Mouse (Mus musculus): Measurements from ENCODE around the gene Gfra4.

The Gfra4 gene

GRCm38 (mm10) chr2:131042988-131043387 lies at the start of gene Gfra4:
Gene Gfra4, minus strand, starts transcription at chr2:131043088.
- no peak for DNase-seq (ENCODE audit: low read depth)

GRCm38 (mm10) chr2:131090852-131091251 lies 48.0 kb upstream of the Gfra4 start:
- no peak for DNase-seq (ENCODE audit: low read depth)

GRCm38 (mm10) chr2:131089634-131090033 lies 46.7 kb upstream of the Gfra4 start:
- DNase-seq (ENCODE audit: low read depth) = no peak

DNA sequence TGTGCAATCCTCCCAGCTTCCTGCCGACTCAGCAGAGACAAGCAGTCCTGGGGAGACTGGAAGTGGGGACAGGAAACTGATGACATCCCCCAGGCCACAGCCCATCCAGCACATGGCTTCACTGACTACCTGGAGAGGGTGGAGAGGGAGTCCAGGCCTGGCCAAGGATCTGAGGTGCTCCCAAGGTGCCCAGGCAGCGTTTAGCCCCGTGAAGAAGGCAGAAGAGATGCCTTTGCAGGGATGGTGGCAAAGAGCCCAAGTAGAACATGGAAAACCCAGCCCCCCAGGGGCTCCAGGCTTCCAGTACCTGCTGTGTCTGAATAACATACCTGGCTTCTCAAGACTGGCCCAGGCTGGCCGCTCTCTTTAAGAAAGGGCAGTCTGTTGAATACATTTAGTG lies 45.7 kb upstream of the Gfra4 start:
- DNase-seq (ENCODE audit: low read depth) = no peak

DNA sequence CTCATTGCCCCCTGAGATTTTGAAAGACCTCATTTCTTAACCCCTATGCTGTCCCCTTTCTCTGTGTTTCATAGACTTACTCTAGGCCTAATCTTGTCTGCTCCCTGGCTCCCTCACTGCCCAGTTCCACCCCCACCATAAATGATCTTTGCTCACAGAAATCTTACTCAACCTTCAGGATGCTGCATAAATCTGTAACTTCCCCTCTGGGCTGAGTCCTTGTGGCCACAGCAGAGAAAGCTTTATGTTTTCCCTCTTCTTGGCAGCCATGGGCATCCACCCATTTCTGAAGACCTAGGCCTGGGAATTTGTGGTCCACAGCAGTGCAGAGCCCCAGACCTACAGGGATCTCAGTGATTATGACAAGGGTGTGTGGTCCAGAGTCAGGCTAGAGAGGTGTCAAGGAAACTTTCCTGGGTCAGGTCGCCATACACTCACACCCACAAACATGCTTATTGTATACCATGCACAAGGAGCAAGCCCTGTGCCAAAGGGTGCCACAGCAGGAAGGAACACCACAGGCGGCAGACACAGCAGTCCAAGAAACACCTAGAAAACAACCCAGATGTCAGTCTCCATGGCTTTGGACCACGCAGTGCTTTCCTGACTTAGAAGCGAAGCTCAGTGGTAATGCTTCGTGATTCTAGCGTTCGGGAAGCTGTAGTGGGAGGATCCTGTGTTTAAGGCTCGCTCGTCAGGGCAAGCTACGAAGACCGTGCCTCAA lies 43.9 kb upstream of the Gfra4 start, which contains the start of gene Siglec1:
TSS of gene Siglec1 (minus strand) at position 99 of the 724 bp plus-strand sequence.
- no peak for DNase-seq (ENCODE audit: low read depth)

DNA sequence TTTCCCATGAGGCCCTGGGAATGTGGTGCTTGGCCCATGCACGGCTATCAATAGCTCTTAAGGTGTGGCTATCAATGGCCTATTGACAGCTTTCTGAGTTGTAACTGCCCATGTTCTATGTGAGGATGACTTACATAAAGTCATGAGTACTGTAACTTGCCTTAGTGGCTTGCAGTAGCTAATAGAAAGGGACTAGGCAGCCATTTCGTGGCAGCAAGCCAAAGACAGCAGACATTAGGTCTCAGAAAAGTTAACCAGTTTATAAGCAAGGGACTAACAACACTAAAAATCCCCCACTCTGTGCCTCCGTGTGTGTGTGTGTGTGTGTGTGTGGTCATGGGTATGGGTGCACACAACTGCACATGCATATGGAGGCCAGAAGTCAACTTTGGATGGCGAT lies 41.3 kb upstream of the Gfra4 start:
- DNase-seq (ENCODE audit: low read depth) = no peak

GRCm38 (mm10) chr2:131080507-131080906 lies 37.6 kb upstream of the Gfra4 start:
- DNase-seq (ENCODE audit: low read depth) = no peak

GRCm38 (mm10) chr2:131072536-131072935 lies 29.6 kb upstream of the Gfra4 start:
- DNase-seq (ENCODE audit: low read depth) = no peak

GRCm38 (mm10) chr2:131067481-131067880 lies 24.6 kb upstream of the Gfra4 start:
- no peak for DNase-seq (ENCODE audit: low read depth)

DNA sequence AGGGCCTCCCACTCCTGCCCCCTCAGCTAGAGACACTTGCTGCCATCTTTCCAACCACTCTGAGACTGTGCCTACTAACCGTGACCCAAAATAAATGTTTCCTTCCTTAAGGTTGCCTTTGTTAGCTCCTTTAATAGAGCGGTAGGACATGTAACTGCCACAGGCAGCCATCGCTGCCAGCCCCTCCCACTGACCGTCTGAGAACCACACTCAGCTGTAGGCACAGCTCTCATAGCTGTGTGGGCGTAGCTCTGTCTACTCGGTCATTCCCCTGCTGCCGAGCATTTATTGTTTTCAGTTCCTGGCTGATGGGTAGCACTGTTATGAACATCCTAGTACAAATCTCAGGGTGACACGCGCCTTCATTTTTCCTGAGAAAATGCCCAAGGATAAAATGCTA lies 23.5 kb upstream of the Gfra4 start:
- no peak for DNase-seq (ENCODE audit: low read depth)

DNA sequence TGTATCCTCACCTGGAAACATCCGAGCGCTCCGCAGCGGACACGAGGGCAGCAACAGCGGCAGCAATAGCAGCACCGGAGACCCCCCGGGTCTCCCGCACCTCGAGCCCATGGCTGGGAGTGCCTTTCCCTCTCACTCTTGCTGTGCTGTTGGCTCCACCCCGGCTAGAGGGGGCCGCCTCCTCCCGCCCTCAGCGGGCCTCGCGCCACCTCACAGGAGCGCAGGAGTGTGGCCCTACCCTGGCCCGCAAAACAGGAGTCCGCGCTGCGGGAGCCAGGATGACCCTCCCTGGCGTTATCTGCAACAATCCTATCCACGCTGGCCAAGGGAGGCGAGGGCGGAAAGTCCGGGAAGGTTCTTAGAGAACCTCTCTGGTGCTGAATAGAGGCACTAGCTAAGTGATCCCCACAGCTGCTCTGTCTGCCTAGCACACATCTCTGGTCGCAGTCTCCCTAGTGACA lies 20.5 kb upstream of the Gfra4 start, which contains the start of gene Adam33:
TSS of gene Adam33 (minus strand) at position 411 of the 461 bp plus-strand sequence.
- DNase-seq (ENCODE audit: low read depth) = no peak

DNA sequence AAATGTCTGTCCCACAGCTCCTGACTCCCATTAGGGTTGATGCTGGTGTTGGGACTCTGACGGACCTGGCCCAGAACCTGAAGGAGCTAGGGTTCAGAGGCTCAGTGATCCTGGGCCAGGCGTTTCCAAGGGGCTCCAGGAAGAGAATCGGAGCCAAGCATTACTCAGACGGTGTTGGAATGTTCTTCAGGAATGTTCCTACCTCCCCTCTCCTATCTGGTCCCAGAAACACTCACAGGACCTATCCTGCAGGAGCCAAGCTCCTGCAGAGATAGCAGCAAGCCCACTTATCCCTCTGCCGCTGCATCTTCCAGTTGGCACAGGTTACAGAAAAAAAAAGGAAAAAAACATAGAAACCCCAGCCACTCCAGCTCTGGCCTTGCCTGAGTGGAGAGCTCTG lies 18.7 kb upstream of the Gfra4 start:
- no peak for DNase-seq (ENCODE audit: low read depth)

- DNase-seq (ENCODE audit: low read depth) = no peak
Measured at GRCm38 (mm10) chr2:131060784-131061183, 17.9 kb upstream of the Gfra4 start.

GRCm38 (mm10) chr2:131059781-131060540 lies 17.1 kb upstream of the Gfra4 start:
- DNase-seq (ENCODE audit: low read depth) = no peak

GRCm38 (mm10) chr2:131059377-131059776 lies 16.5 kb upstream of the Gfra4 start:
- DNase-seq (ENCODE audit: low read depth) = no peak

DNA sequence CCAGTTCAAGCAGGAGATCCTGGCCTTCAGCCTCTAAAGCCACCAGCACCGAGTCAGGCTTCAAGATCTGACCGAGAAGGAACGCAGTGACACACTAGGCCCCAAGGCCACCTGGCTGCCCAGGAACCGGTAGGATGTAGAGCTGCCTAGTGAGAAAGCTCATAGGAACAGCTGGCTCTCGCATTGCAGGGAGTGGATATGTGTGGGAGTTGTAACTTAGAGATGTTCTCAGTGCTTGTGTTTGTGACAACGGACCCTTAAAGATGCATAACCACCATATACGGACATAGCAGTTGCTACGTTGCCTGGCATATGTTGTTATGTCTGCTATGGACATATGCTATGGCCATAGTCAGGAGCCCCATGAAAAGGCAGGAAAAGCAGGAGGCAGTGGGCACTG lies 15.8 kb upstream of the Gfra4 start:
- no peak for DNase-seq (ENCODE audit: low read depth)

- peak; percentile 59 for DNase-seq (ENCODE audit: low read depth)
Measured at GRCm38 (mm10) chr2:131056191-131056590, 13.3 kb upstream of the Gfra4 start.

- DNase-seq (ENCODE audit: low read depth) = peak; percentile 73
Measured at GRCm38 (mm10) chr2:131055631-131056030, 12.7 kb upstream of the Gfra4 start.

DNA sequence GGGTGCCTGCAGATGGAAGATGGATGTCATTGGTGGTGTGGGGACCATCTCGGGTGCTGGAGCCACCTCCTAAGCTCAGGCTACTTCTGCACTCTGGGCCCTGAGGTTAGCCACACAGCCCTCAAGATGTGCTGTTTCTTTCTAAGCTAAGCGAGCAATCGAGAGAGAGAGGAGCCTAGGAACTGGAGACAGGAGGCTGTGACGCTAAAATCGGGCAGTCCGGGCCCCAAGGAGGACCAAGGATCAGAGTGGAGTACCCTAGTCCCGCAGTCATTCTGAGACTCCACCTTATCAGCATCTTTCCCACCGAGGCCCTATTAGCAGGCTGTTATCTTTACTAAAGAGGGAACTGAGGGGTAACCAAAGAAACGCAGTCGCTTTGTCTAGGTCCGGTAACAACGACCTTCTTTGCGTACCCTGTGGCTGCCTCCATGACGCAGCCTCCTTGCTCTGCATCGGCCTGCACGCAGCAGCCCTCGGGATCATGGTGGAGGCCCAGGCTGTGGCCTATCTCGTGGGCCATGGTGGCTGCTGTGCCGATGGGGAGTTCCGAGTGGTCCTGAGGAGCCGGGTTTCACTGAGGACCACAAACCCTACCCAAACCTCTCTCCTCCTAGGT lies 11.9 kb upstream of the Gfra4 start:
- DNase-seq (ENCODE audit: low read depth) = no peak

DNA sequence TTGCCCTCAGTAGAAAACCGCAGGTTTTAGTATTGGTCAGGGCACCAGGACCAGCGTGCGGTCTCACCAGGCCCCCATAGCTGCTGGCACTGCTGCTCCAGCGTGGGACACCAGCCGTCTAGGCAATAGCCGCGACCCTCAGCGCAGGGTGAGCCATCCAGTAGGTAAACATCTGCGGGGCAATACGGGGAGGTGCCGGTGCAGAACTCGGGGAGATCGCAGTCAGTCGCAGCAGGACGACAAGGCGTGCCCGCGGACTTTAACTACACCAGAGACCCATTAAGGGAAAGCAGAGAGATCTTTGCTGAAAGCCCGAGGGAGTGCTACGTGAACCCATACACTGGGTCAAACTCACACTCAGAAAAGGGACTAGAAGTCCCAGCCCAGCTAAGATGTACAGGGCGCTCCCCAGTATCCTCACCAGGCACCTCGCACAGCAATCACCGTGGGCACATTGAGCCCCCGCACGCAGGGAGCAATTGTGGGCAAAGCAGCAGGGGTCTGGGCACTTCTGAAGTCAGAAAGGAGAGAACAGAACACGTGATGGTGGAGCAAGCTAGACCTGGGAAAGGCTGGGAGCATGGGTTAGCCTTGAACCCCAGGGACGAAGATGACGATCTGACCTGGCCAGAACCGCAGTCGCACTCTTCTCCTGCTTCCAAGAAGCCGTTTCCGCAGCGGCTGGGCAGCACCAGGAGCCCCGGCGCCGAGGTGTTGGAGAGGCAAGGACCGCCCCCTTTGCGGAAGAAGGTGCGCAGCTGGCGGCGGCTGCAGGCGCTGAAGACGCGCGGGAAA lies 11.2 kb upstream of the Gfra4 start:
- DNase-seq (ENCODE audit: low read depth) = peak; percentile 28

GRCm38 (mm10) chr2:131052862-131053418 lies 10.1 kb upstream of the Gfra4 start:
- no peak for DNase-seq (ENCODE audit: low read depth)

GRCm38 (mm10) chr2:131052043-131052442 lies 9.2 kb upstream of the Gfra4 start:
- DNase-seq (ENCODE audit: low read depth) = no peak
